Mouse (Mus musculus): ENCODE data around the gene Pid1. TPM values are rescaled to one million over a fixed set of nuclear protein-coding genes. Genes with fewer than 3 reads are reported as not detected.
A peak's percentile ranks its signal among the peaks of the same experiment; 100 is the strongest.
"Not testable (repeated sequence)": the region's sequence is repeated elsewhere in the genome, so short reads cannot be mapped to it uniquely, and the experiment has no call there.

The Pid1 gene
- total RNA-seq, 4 experiments from 2014 or later, result 34.3 to 49.7 (median 38.0) TPM

DNA sequence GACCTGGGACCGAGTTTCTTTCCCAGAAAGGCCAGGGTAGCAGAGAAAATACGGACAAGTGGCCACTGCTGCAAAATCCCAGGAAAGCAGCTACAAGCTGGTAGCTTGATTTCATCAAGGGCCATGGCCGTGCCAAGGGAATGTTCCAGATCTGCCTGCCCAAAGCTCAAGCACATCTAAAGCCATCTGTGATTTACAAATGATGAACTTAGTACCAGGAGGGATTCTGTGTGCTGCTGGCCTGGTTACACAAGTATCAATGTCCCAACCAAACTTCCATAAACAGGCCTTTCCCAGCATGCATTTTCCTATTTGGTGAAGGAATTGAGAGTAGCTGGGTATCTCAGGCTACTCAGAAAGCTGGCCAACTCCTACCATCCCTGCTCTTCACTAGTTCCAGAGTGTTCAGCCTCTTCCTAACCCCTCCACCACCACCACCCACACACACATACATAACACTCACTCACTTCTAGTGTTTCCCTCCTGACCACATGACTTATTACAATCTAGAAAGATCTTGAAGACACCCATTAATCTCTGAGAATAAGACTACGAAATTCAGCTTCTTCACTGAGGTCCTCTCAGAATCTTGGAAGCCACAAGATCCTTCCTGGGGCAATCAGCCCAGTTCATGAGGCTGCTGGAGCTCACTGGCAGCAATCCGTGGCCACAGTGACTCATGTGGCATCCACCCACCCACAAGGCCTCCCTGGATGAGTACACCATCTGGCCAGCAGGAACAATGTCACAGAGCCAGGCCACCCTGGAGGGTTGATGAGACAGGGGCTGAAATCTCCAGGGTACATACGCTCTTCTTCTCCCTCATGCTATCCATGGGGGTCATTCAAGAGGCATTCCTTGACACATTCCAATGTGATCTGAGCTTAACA lies 4.1 kb downstream of the Pid1 start:
- DNase-seq (ENCODE audit: low spot score in 2 of 2), result no peak

DNA sequence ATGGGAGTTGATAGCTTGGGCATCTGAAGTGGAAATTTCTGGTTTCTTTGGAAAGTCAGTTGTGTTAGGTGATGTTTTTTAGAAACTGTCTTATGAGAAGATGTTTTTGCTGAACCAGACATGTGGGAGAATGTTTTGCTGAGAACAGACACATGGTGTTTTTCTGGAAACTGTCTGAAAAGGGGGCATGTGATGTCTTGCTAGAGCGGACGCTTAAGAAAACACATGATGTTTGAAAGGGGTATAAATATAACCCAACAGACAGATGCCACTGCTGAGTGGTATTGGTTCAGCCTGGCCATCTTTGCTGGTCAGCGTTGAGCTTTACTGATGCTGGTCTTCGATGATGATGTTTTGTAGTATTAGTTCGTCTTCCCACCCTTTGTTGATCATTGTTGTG lies 6.8 kb downstream of the Pid1 start:
- DNase-seq (ENCODE audit: low spot score in 2 of 2), result no peak

DNA sequence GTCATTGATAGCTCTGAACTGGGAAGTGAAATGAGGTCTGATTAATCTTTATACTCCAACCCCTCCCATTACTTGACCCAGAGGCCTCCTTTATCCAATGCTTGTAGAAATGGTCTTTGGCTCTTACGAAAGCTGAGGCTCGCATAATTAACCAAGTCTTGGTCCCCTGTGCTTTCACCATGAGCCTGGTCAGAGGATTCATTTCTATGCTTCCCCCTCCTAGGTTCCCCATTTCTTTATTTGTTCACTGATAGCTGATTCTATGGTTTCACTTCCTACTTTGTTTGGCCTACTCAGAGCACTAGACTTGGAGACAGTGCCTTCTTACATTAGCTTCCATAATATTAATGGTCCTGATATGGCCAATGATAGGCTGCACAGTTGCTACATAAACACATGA lies 13.7 kb downstream of the Pid1 start:
- no peak for DNase-seq (ENCODE audit: low spot score in 2 of 2)

DNA sequence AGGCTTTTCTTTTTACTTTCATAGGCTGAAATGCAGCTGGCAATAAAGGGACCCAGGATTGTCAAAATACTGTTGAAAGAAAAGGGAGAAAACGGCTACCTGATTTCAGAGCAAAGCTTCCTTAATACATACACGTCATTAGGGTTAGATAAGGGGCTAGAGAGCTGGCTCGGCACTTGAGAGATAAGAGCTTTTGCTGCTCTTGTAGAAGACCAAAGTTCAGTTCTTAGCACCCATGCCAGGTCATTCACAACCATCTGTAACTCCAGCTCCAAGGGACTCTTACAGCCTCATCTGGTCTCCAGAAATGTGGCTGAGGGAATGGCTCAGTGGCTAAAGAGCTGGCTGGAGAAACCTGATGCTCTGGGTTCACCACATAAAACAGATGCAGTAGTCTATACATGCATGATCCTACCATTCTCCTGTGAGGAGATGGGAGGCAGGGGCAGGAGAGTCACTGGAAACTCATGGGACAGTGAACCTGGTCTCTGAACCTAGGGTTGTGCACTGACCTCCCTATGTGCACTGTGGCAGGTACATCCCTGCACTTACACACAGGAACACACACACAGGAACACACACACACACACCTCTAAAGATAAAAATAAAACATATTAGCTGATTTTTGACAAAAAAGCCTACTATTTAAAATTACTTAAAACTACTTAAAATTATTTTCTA lies 16.0 kb downstream of the Pid1 start:
- DNase-seq (ENCODE audit: low spot score in 2 of 2), result no peak

DNA sequence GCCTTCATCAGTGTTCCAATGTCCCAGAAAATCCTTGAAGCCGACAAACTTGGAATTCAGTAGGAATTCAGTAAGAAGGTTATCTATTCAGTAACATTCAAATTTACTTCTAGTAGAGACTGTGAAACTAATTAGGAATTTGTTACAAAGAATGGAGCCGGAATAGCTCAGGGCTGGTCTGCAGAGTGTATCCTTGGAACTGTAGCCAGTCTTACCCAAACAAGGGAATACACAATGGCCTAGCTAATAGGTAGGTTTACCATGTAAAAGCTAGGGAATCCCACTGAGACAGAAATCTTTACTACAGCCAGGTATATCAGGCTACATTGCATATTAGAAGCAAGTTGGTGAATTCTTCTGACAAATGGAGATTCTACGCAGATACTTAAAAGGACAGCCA lies 31.2 kb downstream of the Pid1 start:
- not testable (repeated sequence) for DNase-seq (ENCODE audit: low spot score in 2 of 2)

DNA sequence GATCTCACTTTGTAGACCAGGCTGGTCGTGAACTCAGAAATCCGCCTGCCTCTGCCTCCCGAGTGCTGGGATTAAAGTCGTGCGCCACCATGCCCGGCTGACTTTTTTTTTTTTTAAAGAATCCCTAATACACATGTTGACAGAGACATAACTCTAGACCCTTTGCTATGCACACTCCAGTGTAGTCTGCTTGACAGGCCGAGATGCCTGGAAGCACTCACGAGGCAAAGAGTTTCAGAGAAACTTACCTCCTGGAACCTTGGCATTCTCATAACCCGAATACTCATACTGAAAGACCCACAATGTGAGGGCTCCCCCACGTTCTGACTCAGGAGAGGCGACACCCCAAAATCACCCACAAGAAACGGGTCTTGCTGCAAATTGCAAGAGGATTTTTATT lies 32.1 kb downstream of the Pid1 start:
- not testable (repeated sequence) for DNase-seq (ENCODE audit: low spot score in 2 of 2)

DNA sequence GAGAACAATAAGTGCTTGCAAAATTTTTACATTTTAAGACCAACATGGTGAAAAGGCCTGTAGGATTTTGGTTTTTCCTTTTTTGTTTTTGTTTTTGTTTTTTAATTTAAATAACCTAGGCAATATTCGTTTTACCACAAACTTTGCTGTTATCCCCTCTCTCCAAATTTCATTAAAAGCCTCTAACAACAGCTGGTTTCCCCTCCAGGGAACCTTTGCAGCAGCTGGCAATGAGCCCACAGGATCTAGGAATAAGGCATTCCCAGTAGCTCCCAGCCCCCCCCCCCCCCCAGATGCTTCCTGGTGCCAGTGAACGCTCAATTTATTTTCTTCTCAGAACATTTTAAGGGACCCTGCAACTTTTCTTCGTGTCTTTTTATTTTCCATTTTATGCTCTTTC lies 38.7 kb downstream of the Pid1 start:
- DNase-seq (ENCODE audit: low spot score in 2 of 2), result no peak

DNA sequence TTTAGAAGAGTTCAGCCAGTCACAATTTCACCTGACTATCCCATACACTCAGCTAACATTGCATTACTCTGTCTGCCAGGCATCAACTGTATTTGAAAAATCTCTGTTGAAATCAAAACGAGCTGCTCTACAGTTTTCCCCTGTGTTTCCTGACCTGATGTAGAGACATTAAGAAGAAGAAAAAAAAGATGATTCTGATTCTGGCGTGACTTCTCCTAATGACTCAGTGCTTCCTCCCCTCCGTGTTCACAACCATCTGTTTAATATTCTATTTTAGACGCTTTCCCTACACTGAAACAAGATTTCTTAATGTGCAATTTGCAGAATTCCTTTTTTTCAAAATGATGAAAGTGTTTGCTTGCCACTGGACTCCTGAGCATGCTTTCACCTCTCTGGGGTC lies 42.7 kb downstream of the Pid1 start:
- DNase-seq (ENCODE audit: low spot score in 2 of 2), result no peak

DNA sequence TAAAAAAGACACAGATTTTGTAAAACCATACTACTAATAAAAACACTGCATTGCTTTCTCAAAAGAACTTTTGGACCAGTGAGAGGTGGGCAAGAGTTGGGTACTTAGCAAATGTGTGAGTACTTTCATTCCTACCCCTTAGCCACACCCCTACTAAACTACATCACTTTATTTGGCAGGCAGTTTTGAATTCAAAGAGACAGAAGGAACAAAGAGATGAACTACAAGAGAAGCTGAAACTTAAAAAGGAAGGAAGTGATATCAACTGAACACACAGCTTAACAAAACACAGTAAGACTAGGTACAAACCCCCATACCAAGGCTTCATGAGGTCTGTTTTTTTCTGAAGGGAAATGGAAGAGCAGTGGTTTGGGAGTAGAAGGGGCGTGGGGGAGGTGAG lies 45.4 kb downstream of the Pid1 start:
- no peak for DNase-seq (ENCODE audit: low spot score in 2 of 2)

DNA sequence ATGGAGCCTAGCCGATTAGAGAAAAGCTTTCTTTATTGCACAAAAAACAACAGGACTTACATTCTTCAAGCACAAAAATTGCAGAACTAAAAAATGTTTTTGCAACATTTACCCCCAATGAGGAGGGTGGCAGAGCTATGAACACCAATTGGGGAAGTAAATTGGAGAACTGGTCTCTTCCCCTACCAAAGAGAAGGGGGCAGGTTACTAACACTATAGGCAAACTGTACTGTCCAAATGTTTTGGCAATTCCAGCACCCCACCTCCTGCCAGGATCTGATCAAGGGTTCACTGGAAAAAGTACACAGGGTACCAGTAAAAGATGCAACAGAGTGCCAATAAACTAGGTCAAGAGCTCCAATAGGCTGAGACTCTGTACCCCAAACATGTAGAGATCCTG lies 46.2 kb downstream of the Pid1 start:
- no peak for DNase-seq (ENCODE audit: low spot score in 2 of 2)

DNA sequence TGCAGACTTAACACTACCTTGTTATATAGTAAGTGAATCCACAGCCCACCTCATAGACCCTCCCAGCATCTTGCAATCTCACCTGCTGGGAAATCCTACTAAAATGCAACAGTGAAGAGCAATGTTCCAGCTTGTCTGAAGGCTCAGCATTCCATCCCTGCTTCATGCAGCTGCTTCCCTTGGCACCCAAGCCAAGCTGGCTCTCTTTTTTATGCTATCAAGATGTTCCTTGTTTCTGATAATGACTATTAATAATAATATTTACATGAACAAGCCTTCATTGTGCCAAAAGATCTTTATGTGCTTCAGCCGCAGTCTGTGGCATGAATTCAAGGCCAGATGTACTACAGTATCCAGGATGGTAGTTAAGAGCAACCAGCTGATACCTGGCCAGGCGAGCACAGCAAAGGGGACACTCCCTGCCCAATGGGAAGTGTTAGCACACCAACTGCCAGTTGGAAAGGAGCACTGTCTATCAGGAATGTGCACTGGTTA lies 54.0 kb downstream of the Pid1 start:
- DNase-seq (ENCODE audit: low spot score in 2 of 2), result no peak

DNA sequence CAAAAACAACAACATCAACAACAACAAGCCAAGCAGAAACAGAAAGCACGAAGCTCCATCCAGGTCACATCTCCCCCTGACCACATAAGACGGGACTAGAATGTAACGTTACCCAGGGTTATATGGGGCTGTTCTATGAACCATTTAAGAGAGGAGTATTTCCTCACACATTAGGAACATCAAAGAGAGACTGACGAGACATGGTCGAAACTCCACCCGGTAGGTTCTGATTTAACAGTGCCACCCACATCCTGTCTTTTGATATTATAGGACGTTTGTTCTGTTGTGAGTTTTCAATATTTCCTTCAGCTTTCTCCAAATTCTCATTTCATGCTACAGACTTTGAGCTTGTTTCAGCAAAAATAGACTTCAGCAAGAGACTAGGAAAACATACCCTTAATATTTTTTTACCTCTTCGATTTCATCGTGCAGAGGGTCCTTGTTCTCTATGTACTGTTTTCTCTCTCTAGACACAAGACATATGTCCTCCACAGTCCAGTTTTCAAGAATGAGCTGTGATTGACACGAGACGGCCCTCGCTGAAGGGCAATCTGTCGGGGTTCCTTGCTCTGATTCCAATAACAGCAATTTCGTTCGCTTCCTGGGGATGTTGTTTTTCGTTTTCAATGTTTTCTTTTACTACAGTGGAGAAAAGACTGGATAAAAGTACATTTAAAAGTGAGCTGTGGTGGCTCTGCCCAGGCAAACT lies 58.1 kb downstream of the Pid1 start:
- no peak for DNase-seq (ENCODE audit: low spot score in 2 of 2)

DNA sequence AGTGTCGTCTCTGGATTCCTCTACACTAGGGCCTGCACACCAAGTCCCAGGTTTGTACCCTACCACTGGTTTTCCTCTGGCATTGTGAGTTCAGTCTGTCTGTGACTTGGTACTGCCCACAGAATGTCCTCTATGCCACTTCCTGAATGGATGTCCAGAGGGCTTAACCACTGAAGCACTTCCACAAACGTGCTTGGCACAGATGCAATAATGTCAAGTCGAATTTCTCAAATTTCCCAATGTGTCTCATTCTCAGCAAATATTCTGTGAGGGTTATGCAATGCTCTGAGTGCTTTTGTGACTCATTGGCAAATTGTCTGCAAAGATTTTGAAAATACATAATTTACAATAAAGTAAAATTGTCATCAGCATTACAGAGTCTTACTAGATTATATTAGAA lies 61.2 kb downstream of the Pid1 start:
- DNase-seq (ENCODE audit: low spot score in 2 of 2), result no peak

DNA sequence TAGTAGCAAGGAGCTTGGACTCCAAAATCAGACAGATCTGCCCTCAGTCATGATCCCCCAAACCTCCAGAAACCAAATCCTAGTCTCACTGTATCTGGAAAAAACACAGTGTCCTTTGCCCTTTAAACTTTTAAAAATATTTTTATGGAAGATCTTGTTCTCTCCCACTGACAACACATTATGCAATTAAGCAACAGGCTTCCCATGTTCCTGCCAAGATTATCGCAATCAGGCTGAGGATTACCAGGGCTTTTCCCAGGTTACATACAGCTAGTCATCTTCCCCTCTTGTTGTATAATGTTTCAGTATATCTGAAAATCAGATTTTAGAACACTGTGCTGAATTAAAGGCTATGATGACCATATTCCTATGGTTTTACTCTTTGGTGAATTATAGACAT lies 64.3 kb downstream of the Pid1 start:
- DNase-seq (ENCODE audit: low spot score in 2 of 2), result no peak

DNA sequence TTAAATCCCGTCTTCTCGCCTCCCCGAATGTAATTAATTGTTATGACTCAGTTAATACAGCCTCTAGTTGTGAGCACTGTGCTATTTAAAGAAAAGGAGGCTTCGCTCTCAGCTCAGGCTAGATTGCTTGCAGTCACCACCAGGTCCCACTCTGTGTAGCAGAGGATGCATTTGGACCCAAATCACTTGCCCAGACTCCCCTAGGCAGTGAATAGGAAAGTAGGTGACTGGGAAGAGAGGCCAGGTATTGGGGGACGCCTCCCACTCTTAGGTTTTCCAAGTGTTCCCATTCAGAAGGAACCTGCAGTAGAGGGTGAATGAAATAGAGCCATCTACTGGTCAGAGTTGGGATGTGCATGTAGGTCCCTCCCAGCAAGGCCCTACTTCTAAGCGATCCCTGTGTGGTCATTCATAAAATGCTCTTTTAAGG lies 77.3 kb downstream of the Pid1 start:
- peak; percentile 59 to 71 for DNase-seq (ENCODE audit: low spot score in 2 of 2)

DNA sequence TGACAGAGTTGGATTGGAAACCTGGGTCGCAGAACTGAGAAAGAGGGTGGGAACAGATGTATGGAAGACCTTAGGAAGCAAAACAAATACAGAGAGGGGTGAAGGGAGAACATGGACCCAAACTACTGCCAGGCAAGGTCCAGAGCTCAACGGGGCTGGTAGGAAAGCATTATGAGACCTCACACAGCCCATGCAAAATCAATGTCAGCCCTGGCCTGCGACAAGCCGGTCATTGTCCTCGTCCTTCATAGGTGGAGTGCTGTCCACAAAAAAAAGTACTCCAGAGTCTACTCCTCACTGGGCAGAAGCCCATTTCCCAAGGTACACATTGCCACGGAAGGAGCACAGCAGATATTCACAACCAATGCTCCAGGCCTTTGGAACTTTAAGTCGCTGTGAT lies 78.4 kb downstream of the Pid1 start:
- DNase-seq (ENCODE audit: low spot score in 2 of 2), result no peak

DNA sequence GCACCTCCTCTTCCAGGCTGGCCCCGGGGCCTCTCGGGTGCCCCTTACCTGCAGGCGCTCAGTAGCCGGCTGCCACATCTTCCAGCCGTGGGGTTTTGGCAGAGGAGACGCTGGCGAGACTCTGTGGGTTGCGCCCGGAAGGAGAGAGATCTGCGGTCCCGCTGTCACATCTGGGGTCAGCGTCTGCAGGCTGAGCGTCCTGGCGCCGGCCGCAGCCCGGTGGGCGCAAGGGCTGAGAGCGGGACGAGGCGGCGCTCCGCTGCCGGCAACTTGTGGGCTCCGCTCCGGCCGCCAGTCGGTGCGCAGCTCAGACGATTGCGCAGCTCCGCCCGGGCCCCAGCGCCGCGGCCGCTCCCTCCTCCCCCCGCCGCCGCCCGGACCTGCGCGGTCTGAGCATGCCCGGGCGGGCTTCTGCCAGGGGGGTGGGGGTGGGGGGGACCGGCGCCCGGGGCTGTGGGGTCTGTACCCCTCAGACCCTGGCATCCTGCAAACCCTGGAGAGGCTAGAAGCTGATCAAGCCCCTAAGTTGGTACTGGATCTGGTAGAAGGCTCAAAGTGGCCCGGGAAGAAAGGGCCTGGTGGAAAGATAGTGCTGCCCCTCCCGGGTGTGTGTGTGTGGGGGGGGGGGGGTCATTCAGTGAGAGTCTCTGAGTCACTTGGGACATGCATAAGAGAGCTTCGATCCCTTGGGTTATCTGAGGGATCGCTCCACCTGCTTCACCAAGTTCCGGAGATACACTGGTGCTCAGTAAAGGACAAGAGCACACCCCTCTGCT lies 79.5 kb downstream of the Pid1 start:
- DNase-seq (ENCODE audit: low spot score in 2 of 2), result peak in 1 of 2 experiments; percentile 36

DNA sequence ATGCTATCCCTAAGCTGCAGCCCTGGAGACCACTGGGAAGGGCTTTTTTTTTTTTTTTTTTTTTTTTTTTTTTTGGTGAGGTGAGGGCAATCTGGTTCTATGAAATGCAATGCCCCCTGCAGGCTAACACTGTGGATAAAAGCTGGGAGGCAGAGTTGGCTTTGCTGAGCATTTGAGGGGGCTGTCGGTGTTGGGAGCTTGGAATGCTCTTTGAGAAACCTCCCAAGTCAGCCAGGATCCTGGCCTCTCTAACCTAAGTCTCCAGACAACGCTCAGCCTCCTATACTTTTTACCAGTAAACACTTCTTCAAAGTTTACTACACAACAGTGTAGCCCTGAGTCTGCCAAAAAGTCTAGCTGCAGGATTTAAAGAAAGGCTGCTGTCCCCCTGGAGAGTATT lies 80.9 kb downstream of the Pid1 start:
- no peak for DNase-seq (ENCODE audit: low spot score in 2 of 2)

DNA sequence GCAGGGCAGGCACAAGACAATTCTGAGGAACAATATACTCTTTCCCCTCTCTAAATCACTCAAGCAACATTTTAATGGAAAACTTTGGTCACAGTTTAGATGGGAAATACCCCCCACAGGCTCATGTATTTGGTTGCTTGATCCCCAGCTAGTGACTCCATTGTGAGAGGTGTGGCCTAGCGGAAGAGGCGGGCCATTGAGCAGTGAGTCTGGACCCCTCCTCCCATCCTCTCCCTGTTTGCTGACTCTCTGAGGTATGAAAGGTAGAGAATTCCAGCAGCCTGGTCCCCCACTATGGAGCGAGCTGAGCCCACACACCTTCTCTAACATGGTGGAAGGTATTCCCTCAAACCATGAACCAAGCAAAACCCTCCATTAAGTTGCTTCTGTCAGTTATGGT lies 83.8 kb downstream of the Pid1 start:
- no peak for DNase-seq (ENCODE audit: low spot score in 2 of 2)

DNA sequence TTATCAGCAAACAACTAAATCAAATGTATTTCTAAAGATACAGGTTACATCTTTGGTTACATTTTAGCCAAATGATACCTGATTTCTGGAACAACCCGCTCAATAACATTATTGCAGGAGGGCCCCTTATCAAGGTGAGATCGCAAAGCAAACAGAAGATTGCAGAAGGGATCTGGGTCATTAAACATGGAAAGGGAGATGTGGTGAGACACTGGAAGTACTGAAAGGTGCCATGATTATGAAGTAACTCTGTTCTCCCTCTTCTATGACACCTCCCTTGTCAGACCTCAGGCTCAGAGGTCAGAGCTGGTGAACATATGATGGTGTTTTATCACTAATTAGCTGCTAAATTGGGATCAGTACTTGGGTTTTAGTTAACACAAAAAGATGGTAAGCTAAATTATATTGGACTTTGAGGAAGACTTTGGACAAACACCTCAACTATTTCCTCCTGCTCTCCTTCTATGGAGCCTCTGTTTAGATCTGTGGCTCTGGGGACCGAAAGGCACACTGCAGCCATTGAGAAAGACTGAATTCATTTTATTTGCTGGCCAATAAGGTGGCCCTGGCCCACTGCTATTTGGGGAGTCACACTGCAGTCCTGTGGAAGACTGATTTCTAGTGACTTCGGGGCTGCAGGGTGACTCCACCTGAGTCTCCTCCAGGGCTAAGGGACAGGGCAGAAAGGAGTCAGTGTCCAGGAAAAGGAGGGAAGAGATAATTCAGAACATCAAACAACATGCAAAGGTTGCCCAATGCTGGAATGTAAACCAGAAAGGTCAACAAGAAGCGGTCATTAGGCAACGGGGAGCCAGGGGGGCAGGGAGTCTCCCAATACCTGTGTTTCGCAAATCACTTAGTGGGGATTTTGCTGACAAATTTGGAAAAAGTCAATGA lies 85.4 kb downstream of the Pid1 start:
- no peak for DNase-seq (ENCODE audit: low spot score in 2 of 2)
